Mouse (Mus musculus): ENCODE data around the gene Rassf8. TPM values are rescaled to one million over a fixed set of nuclear protein-coding genes. Genes with fewer than 3 reads are reported as not detected.

Rassf8 gene
- polyA plus RNA-seq, 1 experiment from 2014 or later: 4.5 TPM

DNA sequence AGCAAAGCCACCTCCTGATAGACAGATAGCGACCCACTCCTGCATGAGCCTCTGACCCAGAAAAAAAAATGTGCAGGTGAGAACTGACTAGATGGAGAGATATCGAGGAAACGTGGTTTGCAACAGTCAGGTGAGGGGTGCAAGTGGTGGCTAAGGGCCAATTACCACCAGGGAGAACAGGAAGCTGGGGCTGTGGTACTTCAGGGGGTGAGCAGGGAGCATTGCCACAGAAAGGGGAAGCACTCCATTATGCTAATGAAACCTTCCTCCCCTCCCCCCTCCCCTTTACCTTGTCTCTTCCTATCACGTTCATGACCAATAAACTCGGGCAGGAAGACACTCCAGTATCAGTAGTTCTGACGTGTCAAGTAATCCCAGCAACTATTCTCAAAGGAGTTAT, 88.8 kb downstream of the Rassf8 start:
- WGBS: 60% methylated on average over 6 of the region's 6 CpGs
- DNase-seq (ENCODE audit: low spot score) (no peak), ATAC-seq (ENCODE audit: insufficient read depth, low FRiP score, low TSS enrichment) (no peak)
- no peak overlapping the region for H3K27ac ChIP-seq (ENCODE audit: low read depth, low read length)
- H3K4me2 ChIP-seq (ENCODE audit: low read depth): no peak overlapping the region
- no peaks in the 10 kb centered on the region for H3K4me1 ChIP-seq (ENCODE audit: control insufficient read depth, insufficient read depth, low read length)
- H3K27me3 ChIP-seq (ENCODE audit: control insufficient read depth, insufficient read depth, low read length): no peaks in the 10 kb centered on the region
- no peaks in the 10 kb centered on the region for H3K9me3 ChIP-seq (ENCODE audit: control insufficient read depth, low read length)
- no peak overlapping the region for H3K4me3 ChIP-seq (ENCODE audit: low read depth, low read length)
- no peaks in the 10 kb centered on the region for H3K36me3 ChIP-seq (ENCODE audit: control insufficient read depth, insufficient read depth, low read length)
- H3K9ac ChIP-seq (ENCODE audit: low read length): no peak overlapping the region

GRCm38 (mm10) chr6:145845611-145846010, 99.1 kb downstream of the Rassf8 start:
- H3K4me1 ChIP-seq (ENCODE audit: control insufficient read depth, insufficient read depth, low read length): no peaks in the 10 kb centered on the region
- H3K4me3 ChIP-seq (ENCODE audit: low read depth, low read length): no peak overlapping the region
- no peak overlapping the region for H3K27ac ChIP-seq (ENCODE audit: low read depth, low read length)
- no peaks in the 10 kb centered on the region for H3K9me3 ChIP-seq (ENCODE audit: control insufficient read depth, low read length)
- ATAC-seq (ENCODE audit: insufficient read depth, low FRiP score, low TSS enrichment): no peak
- H3K36me3 ChIP-seq (ENCODE audit: control insufficient read depth, insufficient read depth, low read length): no peaks in the 10 kb centered on the region
- 84% methylated on average over 5 of the region's 5 CpGs for WGBS
- no peak overlapping the region for H3K4me2 ChIP-seq (ENCODE audit: low read depth)
- H3K9ac ChIP-seq (ENCODE audit: low read length): no peak overlapping the region
- H3K27me3 ChIP-seq (ENCODE audit: control insufficient read depth, insufficient read depth, low read length): no peaks in the 10 kb centered on the region
- DNase-seq (ENCODE audit: low spot score): no peak

- H3K9ac ChIP-seq (ENCODE audit: low read length): no peak overlapping the region
- no peaks in the 10 kb centered on the region for H3K27me3 ChIP-seq (ENCODE audit: control insufficient read depth, insufficient read depth, low read length)
- WGBS: 86% methylated on average over 1 of the region's 1 CpGs
- H3K4me1 ChIP-seq (ENCODE audit: control insufficient read depth, insufficient read depth, low read length): no peaks in the 10 kb centered on the region
- H3K27ac ChIP-seq (ENCODE audit: low read depth, low read length): no peak overlapping the region
- no peak overlapping the region for H3K4me2 ChIP-seq (ENCODE audit: low read depth)
- ATAC-seq (ENCODE audit: insufficient read depth, low FRiP score, low TSS enrichment) (no peak), DNase-seq (ENCODE audit: low spot score) (no peak)
- H3K4me3 ChIP-seq (ENCODE audit: low read depth, low read length): no peak overlapping the region
- H3K9me3 ChIP-seq (ENCODE audit: control insufficient read depth, low read length): no peaks in the 10 kb centered on the region
- no peaks in the 10 kb centered on the region for H3K36me3 ChIP-seq (ENCODE audit: control insufficient read depth, insufficient read depth, low read length)
Observed at GRCm38 (mm10) chr6:145846076-145846475, 99.5 kb downstream of the Rassf8 start.

DNA sequence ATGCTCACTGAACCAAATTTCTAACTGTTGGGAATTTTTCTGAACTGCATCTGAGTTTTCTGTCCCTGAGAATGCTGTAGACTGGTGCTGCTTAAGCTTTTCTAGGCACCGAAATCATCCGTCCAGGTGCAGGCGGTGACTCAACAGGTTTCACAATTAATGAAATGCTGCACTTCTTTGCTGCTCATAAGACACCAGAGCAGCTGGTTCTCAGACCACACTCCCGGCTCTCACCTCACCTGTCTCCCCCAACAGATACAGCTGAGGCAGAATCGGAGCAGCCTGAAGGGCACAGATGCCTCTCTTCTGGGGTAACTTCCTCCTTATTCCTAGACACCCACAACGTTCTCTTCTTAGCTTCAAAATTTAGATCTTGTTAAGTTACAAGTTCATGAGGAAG, 100.4 kb downstream of the Rassf8 start:
- no peak overlapping the region for H3K4me3 ChIP-seq (ENCODE audit: low read depth, low read length)
- no peak overlapping the region for H3K9ac ChIP-seq (ENCODE audit: low read length)
- no peak overlapping the region for H3K27ac ChIP-seq (ENCODE audit: low read depth, low read length)
- H3K4me2 ChIP-seq (ENCODE audit: low read depth): no peak overlapping the region
- WGBS: 87% methylated on average over 6 of the region's 6 CpGs
- no peaks in the 10 kb centered on the region for H3K4me1 ChIP-seq (ENCODE audit: control insufficient read depth, insufficient read depth, low read length)
- ATAC-seq (ENCODE audit: insufficient read depth, low FRiP score, low TSS enrichment) (no peak), DNase-seq (ENCODE audit: low spot score) (no peak)
- no peaks in the 10 kb centered on the region for H3K27me3 ChIP-seq (ENCODE audit: control insufficient read depth, insufficient read depth, low read length)
- H3K9me3 ChIP-seq (ENCODE audit: control insufficient read depth, low read length): no peaks in the 10 kb centered on the region
- H3K36me3 ChIP-seq (ENCODE audit: control insufficient read depth, insufficient read depth, low read length): no peaks in the 10 kb centered on the region

DNA sequence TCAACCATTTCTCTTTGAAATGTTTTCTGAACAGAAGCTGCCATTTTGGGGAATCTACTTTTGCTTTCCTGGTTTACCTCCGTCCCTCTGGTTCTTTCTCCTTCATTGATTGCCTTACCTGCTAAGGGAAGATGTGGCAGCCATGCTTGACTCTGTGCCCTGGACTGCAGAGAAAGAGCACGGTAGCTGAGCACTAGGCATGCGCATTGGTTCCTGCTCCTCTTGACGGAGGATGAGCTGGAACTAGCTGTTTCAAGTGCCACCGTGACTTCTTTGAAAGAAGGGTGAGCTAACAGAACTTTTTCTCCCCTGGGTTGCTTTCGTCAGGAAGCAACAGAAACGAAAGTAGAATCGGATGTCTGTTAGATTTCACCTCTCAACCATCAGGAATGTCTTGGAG, 101.1 kb downstream of the Rassf8 start:
- Histone ChIP-seq H3K27me3 (ENCODE audit: control insufficient read depth, insufficient read depth, low read length) (no peaks in the 10 kb centered on the region), H3K27ac (ENCODE audit: low read depth, low read length) (no peak overlapping the region), H3K4me1 (ENCODE audit: control insufficient read depth, insufficient read depth, low read length) (no peaks in the 10 kb centered on the region), H3K4me2 (ENCODE audit: low read depth) (no peak overlapping the region), H3K4me3 (ENCODE audit: low read depth, low read length) (no peak overlapping the region), H3K9ac (ENCODE audit: low read length) (no peak overlapping the region), H3K36me3 (ENCODE audit: control insufficient read depth, insufficient read depth, low read length) (no peaks in the 10 kb centered on the region), H3K9me3 (ENCODE audit: control insufficient read depth, low read length) (no peaks in the 10 kb centered on the region)
- no peak for DNase-seq (ENCODE audit: low spot score)
- ATAC-seq (ENCODE audit: insufficient read depth, low FRiP score, low TSS enrichment): no peak
- WGBS: 87% methylated on average over 8 of the region's 8 CpGs

- H3K4me3 ChIP-seq (ENCODE audit: low read depth, low read length): no peak overlapping the region
- H3K4me1 ChIP-seq (ENCODE audit: control insufficient read depth, insufficient read depth, low read length): no peaks in the 10 kb centered on the region
- H3K9ac ChIP-seq (ENCODE audit: low read length): no peak overlapping the region
- no peaks in the 10 kb centered on the region for H3K9me3 ChIP-seq (ENCODE audit: control insufficient read depth, low read length)
- no peaks in the 10 kb centered on the region for H3K36me3 ChIP-seq (ENCODE audit: control insufficient read depth, insufficient read depth, low read length)
- WGBS: 65% methylated on average over 2 of the region's 2 CpGs
- no peaks in the 10 kb centered on the region for H3K27me3 ChIP-seq (ENCODE audit: control insufficient read depth, insufficient read depth, low read length)
- H3K27ac ChIP-seq (ENCODE audit: low read depth, low read length): no peak overlapping the region
- no peak for ATAC-seq (ENCODE audit: insufficient read depth, low FRiP score, low TSS enrichment)
- no peak for DNase-seq (ENCODE audit: low spot score)
- H3K4me2 ChIP-seq (ENCODE audit: low read depth): no peak overlapping the region
Observed at GRCm38 (mm10) chr6:145850789-145851188, 104.2 kb downstream of the Rassf8 start.

- Histone ChIP-seq H3K4me2 (ENCODE audit: low read depth) (no peak overlapping the region), H3K4me1 (ENCODE audit: control insufficient read depth, insufficient read depth, low read length) (no peaks in the 10 kb centered on the region; the same call in 1 of the 2 replicates), H3K27me3 (ENCODE audit: control insufficient read depth, insufficient read depth, low read length) (no peaks in the 10 kb centered on the region), H3K9me3 (ENCODE audit: control insufficient read depth, low read length) (no peaks in the 10 kb centered on the region), H3K4me3 (ENCODE audit: low read depth, low read length) (no peak overlapping the region), H3K27ac (ENCODE audit: low read depth, low read length) (no peak overlapping the region), H3K9ac (ENCODE audit: low read length) (no peak overlapping the region), H3K36me3 (ENCODE audit: control insufficient read depth, insufficient read depth, low read length) (no peaks in the 10 kb centered on the region)
- 84% methylated on average over 11 of the region's 11 CpGs for WGBS
- DNase-seq (ENCODE audit: low spot score) (no peak), ATAC-seq (ENCODE audit: insufficient read depth, low FRiP score, low TSS enrichment) (no peak)
Observed at GRCm38 (mm10) chr6:145851956-145852355, 105.4 kb downstream of the Rassf8 start.

DNA sequence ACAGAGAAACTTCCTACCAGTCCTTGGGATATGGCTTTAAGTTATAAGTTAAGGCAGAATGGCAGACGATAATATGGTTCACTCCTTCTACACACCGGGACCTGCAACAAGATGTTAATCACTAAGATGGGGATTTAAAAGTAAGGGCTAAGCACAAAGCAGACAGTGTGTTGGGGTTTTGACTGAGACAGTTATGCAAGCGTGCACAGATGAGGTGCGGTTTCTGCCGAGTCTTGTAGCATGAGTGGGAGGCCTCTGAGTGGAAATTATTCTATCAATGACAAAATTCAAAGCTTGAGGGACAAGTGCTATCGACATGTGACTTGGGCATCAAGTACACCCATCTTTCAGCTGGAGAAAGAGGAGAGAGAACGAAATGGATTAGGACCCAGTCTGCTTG, 106.2 kb downstream of the Rassf8 start:
- H3K27me3 ChIP-seq (ENCODE audit: control insufficient read depth, insufficient read depth, low read length): no peaks in the 10 kb centered on the region
- H3K27ac ChIP-seq (ENCODE audit: low read depth, low read length): no peak overlapping the region
- H3K4me3 ChIP-seq (ENCODE audit: low read depth, low read length): no peak overlapping the region
- H3K36me3 ChIP-seq (ENCODE audit: control insufficient read depth, insufficient read depth, low read length): no peaks in the 10 kb centered on the region
- no peak overlapping the region for H3K4me2 ChIP-seq (ENCODE audit: low read depth)
- H3K4me1 ChIP-seq (ENCODE audit: control insufficient read depth, insufficient read depth, low read length): no peaks in the 10 kb centered on the region; the same call in 1 of the 2 replicates
- H3K9me3 ChIP-seq (ENCODE audit: control insufficient read depth, low read length): no peaks in the 10 kb centered on the region
- DNase-seq (ENCODE audit: low spot score): no peak
- ATAC-seq (ENCODE audit: insufficient read depth, low FRiP score, low TSS enrichment): no peak
- no peak overlapping the region for H3K9ac ChIP-seq (ENCODE audit: low read length)
- WGBS: 91% methylated on average over 7 of the region's 7 CpGs

GRCm38 (mm10) chr6:145853356-145854079, 107.0 kb downstream of the Rassf8 start:
- Histone ChIP-seq H3K9ac (ENCODE audit: low read length) (no peak overlapping the region), H3K27ac (ENCODE audit: low read depth, low read length) (no peak overlapping the region), H3K4me1 (ENCODE audit: control insufficient read depth, insufficient read depth, low read length) (no peaks in the 10 kb centered on the region; the same call in 1 of the 2 replicates), H3K4me3 (ENCODE audit: low read depth, low read length) (no peak overlapping the region), H3K36me3 (ENCODE audit: control insufficient read depth, insufficient read depth, low read length) (no peaks in the 10 kb centered on the region), H3K4me2 (ENCODE audit: low read depth) (no peak overlapping the region), H3K27me3 (ENCODE audit: control insufficient read depth, insufficient read depth, low read length) (no peaks in the 10 kb centered on the region), H3K9me3 (ENCODE audit: control insufficient read depth, low read length) (no peaks in the 10 kb centered on the region)
- DNase-seq (ENCODE audit: low spot score) (no peak), ATAC-seq (ENCODE audit: insufficient read depth, low FRiP score, low TSS enrichment) (no peak)
- WGBS: 92% methylated on average over 10 of the region's 10 CpGs

Data from neural tube, embryonic 11.5 days (tissue).